Mouse (Mus musculus) G1E (cell line): ENCODE results near the gene Adgra1. TPM values are rescaled to one million over a fixed set of nuclear protein-coding genes. Genes with fewer than 3 reads are reported as not detected.

Source experiments
- ATAC-seq: 2 replicates; pipeline ENCODE4 v1.8.0; 2016; ENCODE audit warnings: mild to moderate bottlenecking; ENCODE audit not compliant: insufficient number of reproducible peaks, poor library complexity, low FRiP score, severe bottlenecking; ENCODE audit errors: extremely low read depth
- DNase-seq: peaks from one replicate; pipeline ENCODE4 v3.0.0; 2012; ENCODE audit warnings: low spot score
- H3K27me3 ChIP-seq: 2 replicates; pipeline ENCODE4 v1.6.1; 2012; ENCODE audit warnings: mild to moderate bottlenecking, low read length, inconsistent platforms; ENCODE audit not compliant: insufficient read depth
- H3K36me3 ChIP-seq: replicated peaks from 2 replicates; pipeline ENCODE3; 2012; ENCODE audit warnings: mild to moderate bottlenecking, inconsistent platforms
- H3K4me1 ChIP-seq: 2 replicates; pipeline ENCODE4 v1.6.1; 2012; ENCODE audit warnings: low read depth, low read length, inconsistent platforms, mixed read lengths; ENCODE audit not compliant: insufficient read depth
- H3K4me3 ChIP-seq: 2 replicates; pipeline ENCODE4 v1.5.1; 2012; ENCODE audit warnings: low read depth, mild to moderate bottlenecking, inconsistent platforms, low read length, moderate library complexity, mixed read lengths
- H3K9me3 ChIP-seq: replicated peaks from 2 replicates; pipeline ENCODE4 v1.6.1; 2012; ENCODE audit warnings: inconsistent platforms
- CTCF ChIP-seq: IDR thresholded peaks from 2 replicates; pipeline ENCODE4 v1.5.1; 2012; ENCODE audit warnings: low read depth, low read length, inconsistent platforms, mixed read lengths
- GATA1 ChIP-seq: IDR thresholded peaks from 2 replicates; pipeline ENCODE4 v1.6.1; 2012; ENCODE audit warnings: borderline replicate concordance, low read length, inconsistent platforms, mixed read lengths
- GATA2 ChIP-seq: IDR thresholded peaks from 2 replicates; pipeline ENCODE4 v1.6.1; 2012; ENCODE audit warnings: low read depth, low read length, inconsistent platforms, borderline replicate concordance
- POLR2AphosphoS5 ChIP-seq: IDR thresholded peaks from 2 replicates; pipeline ENCODE4 v1.6.1; 2012; ENCODE audit warnings: low read depth, low read length, inconsistent platforms; ENCODE audit not compliant: insufficient replicate concordance
- TAL1 ChIP-seq: conservative IDR thresholded peaks from 2 replicates; pipeline ENCODE4 v1.6.1; 2012; ENCODE audit warnings: low read depth, low read length, inconsistent platforms, mixed read lengths
- polyA plus RNA-seq: library from polyadenylated mRNA; stranded (reverse); fragments of >175 nt; gene quantifications from 2 replicates; pipeline ENCODE4 v1.2.3, GENCODE M21; 2012
- total RNA-seq, 2 experiments: library from RNA; stranded (forward) in 1 of 2; stranded (reverse) in 1 of 2; fragments of 200-1000 nt in 1 of 2; fragments of >200 nt in 1 of 2; fragmentation: Nextera tagmentation in 1 of 2; gene quantifications; 2 replicates each; pipeline ENCODE4 v1.2.3; 2014 to 2017

Adgra1 gene
- total and polyA plus RNA-seq, 3 experiments: 0.16 TPM; not detected in 2

- Histone ChIP-seq H3K4me3 (no peak overlapping the region), H3K27me3 (no peaks in the 10 kb centered on the region; the same call in 1 of the 2 replicates), H3K36me3 (no peaks in the 10 kb centered on the region), H3K4me1 (no peaks in the 10 kb centered on the region), H3K9me3 (peaks cover 33% of the 10 kb centered on the region)
- ATAC-seq (no peak), DNase-seq (no peak)
- TF ChIP-seq GATA1 (no peak), TAL1 (no peak), POLR2AphosphoS5 (no peak), CTCF (no peak), GATA2 (no peak)
These were observed 36.5 kb upstream of the Adgra1 start for GRCm38 (mm10) chr7:139797186-139798109.

- no peak for TF ChIP-seq GATA1
- no peak for TF ChIP-seq TAL1
- no peak for TF ChIP-seq CTCF
- no peak for TF ChIP-seq GATA2
- TF ChIP-seq POLR2AphosphoS5: no peak
- ATAC-seq: no peak
- Histone ChIP-seq H3K4me3 (no peak overlapping the region), H3K4me1 (no peaks in the 10 kb centered on the region), H3K9me3 (peaks cover 53% of the 10 kb centered on the region), H3K36me3 (no peaks in the 10 kb centered on the region), H3K27me3 (no peaks in the 10 kb centered on the region)
- no peak for DNase-seq
These were observed 27.8 kb upstream of the Adgra1 start for GRCm38 (mm10) chr7:139806175-139806601.

DNA sequence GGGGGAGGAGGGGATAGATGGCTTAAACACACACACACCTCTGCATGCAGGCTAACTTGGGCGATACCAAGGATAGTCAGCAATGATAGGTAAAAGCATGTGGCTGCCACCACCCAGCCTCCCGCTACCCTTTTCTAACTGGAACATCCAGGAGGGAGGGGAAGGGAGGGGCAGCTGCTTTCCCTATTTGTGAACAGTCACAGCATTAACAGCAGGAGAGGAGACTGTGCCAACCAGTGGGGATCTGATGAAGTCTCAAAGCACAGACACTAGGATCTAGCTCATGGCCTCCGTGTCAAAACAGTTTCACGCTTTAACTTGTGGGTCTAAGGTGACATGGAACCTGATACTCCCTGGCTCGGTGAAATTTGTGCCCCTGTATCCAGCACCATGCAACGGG, 23.9 kb upstream of the Adgra1 start:
- H3K36me3 ChIP-seq: no peaks in the 10 kb centered on the region
- no peaks in the 10 kb centered on the region for H3K4me1 ChIP-seq
- ATAC-seq (no peak), DNase-seq (no peak)
- H3K4me3 ChIP-seq: no peak overlapping the region
- no peak for TF ChIP-seq CTCF
- no peak for TF ChIP-seq GATA2
- no peak for TF ChIP-seq GATA1
- TF ChIP-seq POLR2AphosphoS5: no peak
- no peak for TF ChIP-seq TAL1
- peaks cover 50% of the 10 kb centered on the region for H3K9me3 ChIP-seq
- H3K27me3 ChIP-seq: no peaks in the 10 kb centered on the region

DNA sequence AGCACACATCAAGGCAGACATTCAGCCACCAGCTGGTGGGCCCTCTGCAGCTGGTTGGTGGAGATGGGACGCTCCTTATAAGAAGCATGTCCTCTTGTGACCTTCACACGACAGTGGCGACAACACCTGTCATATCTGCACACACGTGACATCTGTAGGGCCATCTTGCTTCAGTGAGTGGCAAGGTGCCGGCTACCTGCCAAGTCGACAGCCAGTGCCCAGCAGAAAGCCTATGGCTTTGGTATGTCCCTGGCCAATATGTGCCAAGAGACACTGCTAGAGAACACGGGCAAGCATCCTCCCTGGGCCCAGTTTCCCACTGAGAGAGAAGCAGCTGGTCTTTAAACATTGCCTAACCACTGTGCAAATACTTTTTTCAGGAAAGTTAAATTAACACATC, 22.3 kb upstream of the Adgra1 start:
- no peak for TF ChIP-seq CTCF
- no peak for TF ChIP-seq TAL1
- TF ChIP-seq POLR2AphosphoS5: no peak
- TF ChIP-seq GATA1: no peak
- no peak for DNase-seq
- no peaks in the 10 kb centered on the region for H3K4me1 ChIP-seq
- no peak for ATAC-seq
- H3K36me3 ChIP-seq: no peaks in the 10 kb centered on the region
- H3K4me3 ChIP-seq: no peak overlapping the region
- H3K27me3 ChIP-seq: no peaks in the 10 kb centered on the region
- H3K9me3 ChIP-seq: peaks cover 51% of the 10 kb centered on the region

DNA sequence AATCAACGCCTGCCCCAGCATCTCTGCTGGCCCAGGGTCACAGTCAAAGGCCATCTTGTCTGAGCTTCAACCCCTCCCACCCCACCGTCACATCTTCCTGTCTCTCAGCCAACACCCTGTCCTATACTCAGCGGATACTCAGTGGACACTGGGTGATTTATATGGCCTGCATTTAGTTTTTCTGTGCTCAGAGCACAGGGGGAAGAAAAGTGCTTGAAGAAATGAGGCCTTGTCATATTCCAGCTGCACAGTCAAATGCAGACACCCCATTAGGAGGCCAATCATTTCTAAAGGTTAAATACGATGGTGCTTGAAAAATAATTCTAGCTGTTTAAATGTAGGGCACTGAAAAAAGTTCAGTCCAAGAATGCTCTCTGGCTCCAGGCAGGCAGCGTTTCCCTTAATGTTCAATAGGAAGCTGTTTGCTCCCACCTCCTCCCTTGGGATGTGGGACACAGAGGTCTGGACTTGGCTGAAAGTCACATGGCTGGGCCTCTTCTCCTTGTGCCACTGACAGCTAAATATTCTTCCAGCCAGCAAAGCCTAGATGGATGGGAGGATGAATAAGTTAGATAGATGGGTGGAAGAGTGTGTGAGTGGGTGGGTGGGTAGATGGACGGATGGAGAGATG, 20.3 kb upstream of the Adgra1 start:
- Histone ChIP-seq H3K9me3 (peaks cover 48% of the 10 kb centered on the region), H3K4me1 (no peaks in the 10 kb centered on the region), H3K27me3 (no peaks in the 10 kb centered on the region), H3K4me3 (no peak overlapping the region), H3K36me3 (no peaks in the 10 kb centered on the region)
- TF ChIP-seq CTCF (no peak), GATA2 (no peak), TAL1 (no peak), POLR2AphosphoS5 (no peak), GATA1 (no peak)
- no peak for ATAC-seq
- DNase-seq: no peak
